Mouse (Mus musculus) layer of hippocampus, adult 2 months (tissue): ENCODE data around the gene Zfp746. TPM values are rescaled to one million over a fixed set of nuclear protein-coding genes. Genes with fewer than 3 reads are reported as not detected.
"Not testable (repeated sequence)": the region's sequence is repeated elsewhere in the genome, so short reads cannot be mapped to it uniquely, and the experiment has no call there.

ENCODE experiments used
- DNase-seq, 2 experiments: peaks; one replicate each; pipeline ENCODE4 v3.0.0; 2022; ENCODE audit warnings: low spot score in 2 of 2
- H3K27ac ChIP-seq: fragments of 200-600 bp; 2 replicates; pipeline ENCODE4 v1.8.1; 2022
- H3K4me3 ChIP-seq: fragments of 200-600 bp; 2 replicates; pipeline ENCODE4 v1.8.1; 2022; ENCODE audit warnings: mild to moderate bottlenecking
- CTCF ChIP-seq: fragments of 200-600 bp; conservative IDR thresholded peaks from 2 replicates; pipeline ENCODE4 v1.8.1; 2022; ENCODE audit warnings: antibody characterized with exemption, mild to moderate bottlenecking, moderate library complexity
- long read RNA-seq, 2 experiments: library from polyadenylated mRNA; stranded (forward); transcript quantifications; one replicate each; pipeline ENCODE4 v2.0.0; 2021; ENCODE audit warnings: borderline mapping rate in 2 of 2
- total RNA-seq, 2 experiments: library from RNA; stranded (reverse); gene quantifications; 2 replicates each; pipeline ENCODE4 v1.2.3; 2021

The Zfp746 gene
- 10 to 100 TPM; 31.3 to 34.4 TPM for total RNA-seq
- long read RNA-seq, experiment 1, partial matches to known transcripts: 1 of 58 reads
- long read RNA-seq, experiment 1, other reads (novel, unspliced or antisense): 51 of 58 reads
- long read RNA-seq, experiment 2, transcript Zfp746-201 (7 exons, 3,651 nt): major isoform, 9 of 73 reads
- long read RNA-seq, experiment 2, transcript Zfp746-203 (7 exons, 3,648 nt): minor isoform, 7 of 73 reads
- long read RNA-seq, experiment 2, partial matches to known transcripts: 0 of 73 reads
- long read RNA-seq, experiment 2, other reads (novel, unspliced or antisense): 57 of 73 reads

DNA sequence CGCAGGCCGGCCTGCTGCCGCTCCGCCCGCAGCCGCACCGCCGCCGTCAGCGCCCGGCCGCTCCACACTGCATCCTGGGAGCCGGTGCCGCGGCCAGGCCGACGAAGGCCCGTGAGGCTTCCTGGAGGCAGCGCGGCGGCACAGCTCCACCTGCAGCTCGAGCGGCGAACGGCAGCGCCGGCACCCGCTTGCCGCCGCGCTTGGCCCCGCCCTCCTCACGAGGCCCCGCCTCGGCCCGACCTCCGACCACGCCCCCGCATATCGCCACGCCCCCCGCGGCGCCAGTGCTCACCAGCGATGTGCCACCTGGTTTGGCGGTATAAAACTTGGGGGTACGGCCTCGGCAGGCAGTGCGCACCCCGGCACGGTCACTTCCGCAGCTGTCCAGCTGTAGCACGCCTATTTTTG lies at the start of gene Zfp746:
Gene Zfp746 (minus strand): TSS at position 123 of the 408 bp plus-strand sequence.
- Histone ChIP-seq H3K4me3 (peak within 1 kb of the TSS; percentile 76), H3K27ac (peak within 1 kb of the TSS; percentile 87)
- TF ChIP-seq CTCF: peak; percentile 83
- peak; percentile 91 to 95 for DNase-seq

DNA sequence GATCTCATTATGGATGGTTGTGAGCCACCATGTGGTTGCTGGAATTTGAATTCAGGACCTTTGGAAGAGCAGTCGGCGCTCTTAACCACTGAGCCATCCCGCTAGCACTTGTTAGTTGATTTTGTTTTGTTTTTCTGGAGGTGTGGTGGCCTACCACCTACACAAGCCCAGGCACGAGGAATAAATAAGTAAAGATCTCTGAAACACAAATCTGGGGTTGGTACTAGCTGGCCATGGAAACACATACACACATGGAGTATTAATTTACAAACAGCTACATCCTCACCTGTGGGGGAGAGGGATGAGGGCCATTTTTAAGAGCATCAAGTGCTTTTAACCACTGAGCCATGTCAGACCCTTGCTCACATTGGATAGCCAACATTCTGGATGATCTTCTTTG lies 34.7 kb upstream of the Zfp746 start:
- not testable (repeated sequence) for H3K4me3 ChIP-seq, H3K27ac ChIP-seq, DNase-seq

GRCm38 (mm10) chr6:48116036-48116435 lies 29.6 kb upstream of the Zfp746 start:
- TF ChIP-seq CTCF: no peak
- Histone ChIP-seq H3K27ac (no peak overlapping the region), H3K4me3 (no peak overlapping the region)
- DNase-seq: peak in 1 of 2 experiments; percentile 4

DNA sequence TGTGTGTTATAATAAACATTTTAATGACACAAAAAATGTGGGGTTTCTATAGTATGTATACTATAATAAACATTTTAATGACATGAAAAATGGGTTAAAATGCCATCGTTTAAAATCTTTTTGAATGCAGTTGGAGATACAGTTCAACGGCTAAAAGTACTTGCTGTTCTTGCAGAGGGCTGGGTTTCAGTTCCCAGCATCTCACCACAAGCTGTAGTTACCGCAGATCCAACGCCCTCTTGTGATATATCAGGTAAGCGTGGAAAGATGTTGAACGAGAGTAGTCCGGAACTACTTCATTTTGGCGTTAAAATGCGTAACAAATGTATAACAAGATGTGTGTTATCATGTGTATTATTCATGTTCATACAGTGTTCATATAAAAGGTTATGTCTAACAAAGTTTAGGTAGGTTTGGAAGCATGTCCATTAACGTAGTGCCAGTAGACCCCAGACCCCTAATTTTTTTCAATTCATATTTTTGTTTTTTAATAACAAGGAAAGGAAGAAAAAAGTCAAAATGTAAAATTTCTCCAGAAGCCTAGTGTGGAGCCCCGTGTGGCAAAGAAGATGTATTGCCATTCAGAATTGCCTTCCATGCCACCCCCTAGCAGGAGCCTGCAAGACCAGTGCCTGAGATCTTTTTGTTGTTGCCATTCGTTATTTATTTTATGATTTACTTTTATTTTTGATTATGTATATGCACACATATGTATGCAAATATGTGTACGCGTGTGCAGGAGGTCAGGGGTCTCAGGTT lies 743 bp upstream of the Zfp746 start:
- DNase-seq: no peak
- TF ChIP-seq CTCF: peak; percentile 61
- Histone ChIP-seq H3K4me3 (peak overlapping the region; percentile 76), H3K27ac (no peak overlapping the region)

DNA sequence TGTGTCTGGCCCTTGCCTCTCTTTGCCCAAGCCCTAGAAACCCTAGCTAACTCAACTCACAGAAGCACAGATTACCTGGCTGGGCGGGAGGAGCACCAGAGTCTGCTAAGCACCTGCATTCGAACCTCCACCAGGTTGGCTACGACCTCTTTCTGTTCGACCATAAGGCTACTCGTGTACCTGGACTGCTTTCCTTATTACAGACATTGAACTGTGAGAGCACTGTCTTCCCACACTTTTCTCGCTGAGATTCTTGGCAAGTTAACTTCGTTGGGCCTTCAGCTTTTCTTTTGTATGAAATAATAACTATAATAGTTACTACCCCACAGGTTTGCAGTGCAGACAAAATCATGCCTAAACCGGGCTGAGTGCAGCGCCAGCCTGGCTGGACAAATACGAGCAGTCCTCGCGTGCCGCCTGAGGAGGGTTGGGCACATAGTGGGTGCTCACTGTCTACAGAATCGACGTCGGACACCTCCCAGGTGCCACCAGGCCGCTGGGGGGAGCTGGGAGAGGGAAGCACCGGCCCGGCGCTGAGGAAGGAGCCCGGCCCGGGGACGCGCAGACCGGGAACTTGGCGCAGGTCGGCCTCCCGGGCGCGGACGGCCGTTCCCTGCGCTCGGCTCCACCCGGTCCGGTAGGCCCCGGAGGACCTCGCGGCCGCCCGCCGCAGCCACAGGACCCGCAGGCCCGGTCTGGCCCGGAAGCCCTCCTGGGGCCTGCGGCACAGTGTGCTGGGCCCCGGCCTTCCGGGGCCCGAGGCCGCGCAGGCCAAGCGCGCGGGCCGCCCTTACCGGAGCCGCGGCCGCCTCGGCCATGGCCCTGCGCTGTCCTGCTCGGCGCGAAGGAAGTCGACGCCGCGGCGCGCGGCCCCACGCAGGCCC lies 630 bp downstream of the Zfp746 start:
- DNase-seq: peak; percentile 26 to 44
- Histone ChIP-seq H3K27ac (peak overlapping the region; percentile 87), H3K4me3 (peak overlapping the region; percentile 76)
- peak; percentile 54 for TF ChIP-seq CTCF

- DNase-seq: no peak
- Histone ChIP-seq H3K4me3 (no peak overlapping the region), H3K27ac (no peak overlapping the region)
- TF ChIP-seq CTCF: no peak
Observed at GRCm38 (mm10) chr6:48083733-48084191, 2.6 kb downstream of the Zfp746 start.

DNA sequence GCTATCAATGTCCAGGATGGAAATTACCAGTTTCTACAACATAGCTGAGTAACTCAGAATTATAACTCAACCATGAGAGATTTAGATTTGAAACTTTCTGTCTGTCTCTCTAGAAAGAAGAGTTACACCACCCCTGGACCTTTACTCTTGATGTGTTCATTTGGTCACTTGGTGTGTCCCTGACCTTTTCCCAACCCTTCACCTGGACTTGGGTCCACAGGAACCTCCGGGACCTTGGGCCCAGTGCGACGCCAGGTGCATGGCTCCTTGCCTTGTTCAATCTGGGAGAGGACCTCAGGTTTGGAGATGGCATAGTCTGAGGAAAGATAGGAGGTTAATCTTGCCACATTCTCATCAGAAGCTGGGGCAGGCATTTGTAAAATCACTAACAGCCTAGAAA lies 4.4 kb downstream of the Zfp746 start:
- no peak for TF ChIP-seq CTCF
- H3K4me3 ChIP-seq: no peak overlapping the region

GRCm38 (mm10) chr6:48081021-48081420 lies 5.4 kb downstream of the Zfp746 start:
- DNase-seq: no peak
- Histone ChIP-seq H3K4me3 (no peak overlapping the region), H3K27ac (no peak overlapping the region)
- TF ChIP-seq CTCF: no peak

More for the DNA sequence above, 4.4 kb downstream of the Zfp746 start:
- no peak overlapping the region for H3K27ac ChIP-seq
- no peak for DNase-seq

DNA sequence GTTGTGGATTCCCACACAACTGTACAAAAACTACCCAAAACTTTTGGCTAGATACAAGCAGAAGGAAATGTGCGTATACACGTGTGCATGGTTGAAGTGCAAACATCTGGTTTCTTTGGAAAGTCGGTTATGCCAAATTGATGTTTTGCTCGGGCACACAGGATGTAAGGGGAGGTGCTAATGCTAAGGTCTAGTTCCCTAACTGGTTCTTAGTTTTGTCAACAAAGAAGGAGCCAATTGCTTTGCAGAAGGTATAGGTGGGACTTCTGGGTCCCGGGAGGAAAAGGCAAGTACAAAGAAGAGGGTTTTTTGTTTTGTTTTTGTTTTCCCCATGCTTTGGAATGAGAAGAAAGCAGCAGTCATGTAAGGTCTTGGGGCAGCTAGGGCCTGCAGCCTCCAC lies 13.1 kb downstream of the Zfp746 start:
- no peak for DNase-seq
- H3K27ac ChIP-seq: no peak overlapping the region
- no peak overlapping the region for H3K4me3 ChIP-seq
- TF ChIP-seq CTCF: no peak

GRCm38 (mm10) chr6:48067492-48067891 lies 18.9 kb downstream of the Zfp746 start:
- Histone ChIP-seq H3K27ac (no peak overlapping the region), H3K4me3 (no peak overlapping the region)
- TF ChIP-seq CTCF: no peak
- DNase-seq: no peak

DNA sequence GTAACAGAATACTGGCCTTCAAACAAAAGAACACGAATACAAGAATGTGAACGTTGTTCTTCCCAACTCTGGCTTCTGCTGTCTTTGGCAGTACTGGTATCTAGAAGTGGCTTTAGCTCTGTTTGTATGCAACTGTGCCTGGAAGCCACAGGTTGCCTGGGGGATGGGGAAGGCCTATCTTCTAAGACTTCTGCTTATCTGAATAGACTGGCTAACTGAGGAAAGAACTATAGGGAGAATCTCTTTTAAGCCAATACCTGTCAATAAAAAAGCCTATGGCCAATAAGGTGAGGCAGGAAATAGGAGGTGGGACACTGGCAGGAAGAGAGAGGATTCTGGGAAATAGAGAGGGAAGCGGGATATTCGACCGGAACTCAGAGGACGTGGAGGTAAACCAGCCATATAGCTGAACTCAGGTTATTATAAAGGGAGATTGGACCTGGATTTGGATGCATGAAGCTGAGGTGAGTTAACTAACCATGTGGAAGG lies 20.8 kb downstream of the Zfp746 start:
- DNase-seq: no peak
- TF ChIP-seq CTCF: no peak
- H3K27ac ChIP-seq: no peak overlapping the region
- H3K4me3 ChIP-seq: no peak overlapping the region

- no peak for DNase-seq
- TF ChIP-seq CTCF: no peak
- Histone ChIP-seq H3K4me3 (no peak overlapping the region), H3K27ac (no peak overlapping the region)
Observed at GRCm38 (mm10) chr6:48064451-48064850, 21.9 kb downstream of the Zfp746 start.

DNA sequence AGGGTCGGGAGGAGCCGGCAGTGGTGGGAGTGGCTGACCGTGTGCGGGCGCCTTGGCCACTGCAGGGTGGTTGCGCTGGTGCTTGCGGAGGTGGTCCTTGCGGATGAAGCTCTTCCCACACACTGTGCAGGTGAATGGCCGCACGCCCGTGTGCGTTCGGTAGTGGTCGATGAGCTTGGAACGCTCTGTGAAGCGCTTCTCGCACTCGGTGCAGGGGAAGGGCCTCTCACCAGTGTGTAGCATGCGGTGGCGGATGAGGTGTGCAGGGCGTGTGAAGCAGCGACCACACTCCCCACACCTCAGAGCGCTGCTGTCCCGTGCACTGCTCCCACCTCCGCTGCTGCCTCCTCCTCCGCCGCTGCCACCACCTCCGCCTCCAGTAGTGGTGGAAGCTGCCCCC lies 22.5 kb downstream of the Zfp746 start:
- no peak overlapping the region for H3K27ac ChIP-seq
- no peak for DNase-seq
- no peak for TF ChIP-seq CTCF
- no peak overlapping the region for H3K4me3 ChIP-seq
